Mouse (Mus musculus) heart, postnatal 0 days (tissue): ENCODE measurements at regions not wholly inside any gene's neighbourhood (a gene's known extent, or its start where the extent isn't known, plus 50 kb on each side); places are given as distances from the start of the nearest gene placed in this dataset.

Experiments
- CTCF ChIP-seq: IDR thresholded peaks from 2 replicates; pipeline ENCODE4 v1.5.1; 2016; ENCODE audit warnings: antibody characterized with exemption, control low read depth, low read depth
- EP300 ChIP-seq: IDR thresholded peaks from 2 replicates; pipeline ENCODE4 v1.6.1; 2016; ENCODE audit warnings: antibody characterized with exemption, low read depth

- TF ChIP-seq CTCF (no peak), EP300 (no peak)
Observed at GRCm38 (mm10) chr14:62196776-62197175, 95.6 kb upstream of the Rnaseh2b start.
